Mouse (Mus musculus) megakaryocyte, embryonic 14.5 days (primary cell): ENCODE measurements around the gene Arid5b.

Experiments used
- FLI1 ChIP-seq: IDR thresholded peaks from 2 replicates; pipeline ENCODE4 v1.6.1; 2012; ENCODE audit warnings: low read length, inconsistent platforms, mixed read lengths
- GATA1 ChIP-seq: IDR thresholded peaks from 3 replicates; pipeline ENCODE4 v1.6.1; 2012; ENCODE audit warnings: mixed read lengths, low read length, inconsistent platforms, borderline replicate concordance

DNA sequence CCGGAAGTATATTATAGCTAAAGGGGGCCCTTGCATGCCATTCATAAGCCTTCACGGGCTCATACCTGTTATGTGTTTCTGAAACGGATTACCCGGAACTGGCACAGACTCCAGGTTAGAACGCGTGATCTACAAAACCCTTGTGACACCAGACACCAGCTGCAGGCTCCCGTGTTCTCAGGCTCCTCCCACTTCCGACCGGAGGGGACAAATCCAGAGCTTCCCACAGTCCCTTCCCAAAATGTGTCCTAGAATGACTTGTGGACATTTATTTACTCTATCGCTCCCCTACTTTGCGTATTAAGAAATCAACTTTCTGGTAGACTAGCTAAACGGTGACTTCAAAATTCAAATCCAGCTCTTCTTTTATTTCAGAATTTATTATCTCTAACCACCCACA is 204.2 kb downstream of the Arid5b start:
- no peak for TF ChIP-seq GATA1
- no peak for TF ChIP-seq FLI1
